Comparison of ENCODE assay signal across 14 mouse cellular contexts in genomic region chr11:99144456-99144855, GRCm38 (mm10). TPM values are rescaled to one million over a fixed set of nuclear protein-coding genes. Genes with fewer than 3 reads are reported as not detected.
DNase-seq lines count a peak whose midpoint lies in the region; ATAC-seq and TF ChIP-seq lines count a peak whose summit lies in the region.
"Had no signal": no experiment of that assay in that cellular context is flagged by ENCODE, and none has a peak within 500 bp of the region (broad histone marks: within the 10 kb centered on the region; RNA-seq: fewer than 3 reads in every experiment).

No protein-coding gene starts in this region.

- no peak overlapping the region for H3K27ac ChIP-seq in heart, embryonic 12.5 days (ENCODE audit: poor library complexity, severe bottlenecking)
- H3K27ac ChIP-seq in spleen, adult 2 months (ENCODE audit: insufficient read depth, low read length), result peak overlapping the region; percentile 80
- H3K27ac ChIP-seq in embryonic facial prominence, embryonic 11.5 days (replicated peaks; ENCODE audit: low read depth, low read length), result 0 out of 2 replicates have a peak overlapping the region, but pooled peaks have one; percentile 17
- H3K27ac ChIP-seq: liver, embryonic 13.5 days; macrophage had no signal

- no peak for DNase-seq in heart, postnatal 14 days
- DNase-seq in spleen, adult 2 months (ENCODE audit: low read depth in 1 of 2, low spot score in 2 of 2), result peak in 1 of 2 experiments; percentile 50
- DNase-seq in spleen, adult 18-20 months, result no peak
- DNase-seq in embryonic facial prominence, embryonic 11.5 days (ENCODE audit: low spot score), result no peak
- peak; percentile 64 for DNase-seq in splenic B cell, adult 2 months (ENCODE audit: low read depth, low spot score)
- no peak for DNase-seq in cerebellum, postnatal 10 days
- DNase-seq: embryo, embryonic 11 days; kidney, postnatal 10 days; liver, embryonic 13.5 days had no signal

- peak overlapping the region; percentile 18; the same call in 1 of the 2 replicates for H3K4me2 ChIP-seq in heart, embryonic 12.5 days
- no peak overlapping the region for H3K4me2 ChIP-seq in embryonic facial prominence, embryonic 11.5 days (ENCODE audit: low read depth, low read length)
- H3K4me2 ChIP-seq: liver, embryonic 13.5 days had no signal

- H3K9ac ChIP-seq in heart, embryonic 12.5 days, result no peak overlapping the region
- H3K9ac ChIP-seq in embryonic facial prominence, embryonic 11.5 days (replicated peaks; ENCODE audit: low read length), result no peak overlapping the region
- H3K9ac ChIP-seq: liver, embryonic 13.5 days had no signal

- H3K36me3 ChIP-seq in heart, embryonic 12.5 days, result no peaks in the 10 kb centered on the region
- H3K36me3 ChIP-seq in spleen, adult 2 months (ENCODE audit: control insufficient read depth, insufficient read depth, low read length), result peaks cover 46% of the 10 kb centered on the region
- no peaks in the 10 kb centered on the region for H3K36me3 ChIP-seq in embryonic facial prominence, embryonic 11.5 days (replicated peaks; ENCODE audit: control insufficient read depth, insufficient read depth, low read depth, low read length)
- H3K36me3 ChIP-seq in splenic B cell, adult 2 months (ENCODE audit: control insufficient read depth, insufficient read depth, low read length, poor library complexity, severe bottlenecking), result peaks cover 20% of the 10 kb centered on the region
- H3K36me3 ChIP-seq: liver, embryonic 13.5 days had no signal

- ATAC-seq in heart, embryonic 12.5 days (ENCODE audit: insufficient number of reproducible peaks, low FRiP score), result no peak
- ATAC-seq in embryonic facial prominence, embryonic 11.5 days (replicated peaks; ENCODE audit: insufficient number of reproducible peaks, low FRiP score, low TSS enrichment, low read depth), result no peak
- ATAC-seq in granulocyte monocyte progenitor cell, adult 5-6 weeks (replicated peaks; ENCODE audit: poor library complexity, severe bottlenecking), result no peak

- H3K27me3 ChIP-seq in heart, embryonic 12.5 days (replicated peaks), result no peaks in the 10 kb centered on the region
- H3K27me3 ChIP-seq in spleen, adult 2 months (ENCODE audit: control insufficient read depth, insufficient read depth, low read length), result no peaks in the 10 kb centered on the region
- H3K27me3 ChIP-seq in embryonic facial prominence, embryonic 11.5 days (ENCODE audit: control insufficient read depth, insufficient read depth, low read length), result no peaks in the 10 kb centered on the region
- H3K27me3 ChIP-seq in splenic B cell, adult 2 months (ENCODE audit: control insufficient read depth, insufficient read depth, low read length, poor library complexity, severe bottlenecking), result no peaks in the 10 kb centered on the region
- H3K27me3 ChIP-seq: CH12.LX had no signal

- TF ChIP-seq CTCF in spleen, adult 2 months (IDR thresholded peaks at IDR 0.05; ENCODE audit: extremely low read depth, insufficient read depth, insufficient read length, insufficient replicate concordance), result no peak

- H3K4me3 ChIP-seq in heart, embryonic 12.5 days, result no peak overlapping the region
- no peak overlapping the region for H3K4me3 ChIP-seq in spleen, adult 2 months (ENCODE audit: extremely low read depth, insufficient read depth, insufficient read length)
- no peak overlapping the region for H3K4me3 ChIP-seq in embryonic facial prominence, embryonic 11.5 days (ENCODE audit: low read depth, low read length)
- H3K4me3 ChIP-seq: liver, embryonic 13.5 days had no signal

- H3K9me3 ChIP-seq in heart, embryonic 12.5 days (replicated peaks), result no peaks in the 10 kb centered on the region
- H3K9me3 ChIP-seq in embryonic facial prominence, embryonic 11.5 days (replicated peaks; ENCODE audit: control insufficient read depth, low read length), result no peaks in the 10 kb centered on the region
- H3K9me3 ChIP-seq: liver, embryonic 13.5 days had no signal

- intact Hi-C loops in heart, postnatal 14 days (cut with DNase I), result no loop called here

- H3K4me1 ChIP-seq in heart, embryonic 12.5 days (replicated peaks), result peaks cover 49% of the 10 kb centered on the region
- H3K4me1 ChIP-seq in spleen, adult 2 months (ENCODE audit: control insufficient read depth, insufficient read depth, insufficient read length), result peaks cover 60% of the 10 kb centered on the region
- H3K4me1 ChIP-seq in embryonic facial prominence, embryonic 11.5 days (ENCODE audit: control insufficient read depth, insufficient read depth, low read length), result peaks cover 16% of the 10 kb centered on the region

- TF ChIP-seq POLR2A in spleen, adult 2 months (IDR thresholded peaks at IDR 0.05; ENCODE audit: low read depth, low read length), result no peak

- 32% methylated on average over 5 of the region's 5 CpGs for WGBS in heart, embryonic 12.5 days
- 6% methylated on average over 5 of the region's 5 CpGs for WGBS in spleen, adult 2 months
- WGBS in embryonic facial prominence, embryonic 11.5 days, result 82% methylated on average over 5 of the region's 5 CpGs

RNA-seq across cellular contexts. Expression of gene Ccr7, which starts 10.4 kb away (rescaled TPM):
- polyA plus RNA-seq in heart, embryonic 12.5 days (2016; fragmentation: Nextera tagmentation; extraction: Ambion mirVana), result 0.08 TPM in 1 of 2 replicates, not detected in the other
- total RNA-seq in heart, postnatal 14 days (2021), result under 1 TPM; 0.45 to 0.80 TPM
- polyA plus RNA-seq in spleen, adult 2 months (2012; rRNA removed), result 135 and 194 TPM in 2 replicates
- polyA plus RNA-seq in embryonic facial prominence, embryonic 11.5 days (2014; fragmentation: Nextera tagmentation; extraction: Ambion mirVana), result 0.31 and 0.60 TPM in 2 replicates
- total RNA-seq in granulocyte monocyte progenitor cell, adult 5-6 weeks (2014; fragmentation: Nextera tagmentation), result not detected in 2 replicates
- 0.34 TPM in 1 of 2 replicates, not detected in the other for total RNA-seq in granulocyte monocyte progenitor cell, adult 5-6 weeks (2017)
- total RNA-seq: gastrocnemius, adult 8-10 months had no signal

RNA-seq across cellular contexts. Expression of gene Tns4, which starts 55.4 kb away (rescaled TPM):
- 0.05 and 0.11 TPM in 2 replicates for polyA plus RNA-seq in heart, embryonic 12.5 days (2016; fragmentation: Nextera tagmentation; extraction: Ambion mirVana)
- total RNA-seq in heart, postnatal 14 days (2021), result under 1 TPM in 1 of 2 experiments, not detected in 1; 0.15 TPM
- polyA plus RNA-seq in spleen, adult 2 months (2012; rRNA removed), result 1.3 and 2.2 TPM in 2 replicates
- 0.22 and 0.86 TPM in 2 replicates for polyA plus RNA-seq in embryonic facial prominence, embryonic 11.5 days (2014; fragmentation: Nextera tagmentation; extraction: Ambion mirVana)
- total RNA-seq in granulocyte monocyte progenitor cell, adult 5-6 weeks (2014; fragmentation: Nextera tagmentation), result 2.8 and 3.0 TPM in 2 replicates
- total RNA-seq in granulocyte monocyte progenitor cell, adult 5-6 weeks (2017), result 0.62 and 3.1 TPM in 2 replicates
- total RNA-seq: gastrocnemius, adult 8-10 months had no signal

Comparison
In these comparisons a context has a peak if more than half of its experiments do, and no peak if none do; other contexts are left out.
1. RNA of gene Ccr7, which starts 10.4 kb away (polyA plus RNA-seq): 135 to 194 TPM in spleen, adult 2 months; 0.31 to 0.60 TPM in embryonic facial prominence, embryonic 11.5 days and 0.08 TPM in heart, embryonic 12.5 days; every median in the first group is over 10 times any median in the second.